8 mouse cellular contexts compared by ENCODE assay signal in genomic region chr4:135219652-135220051, GRCm38 (mm10). TPM values are rescaled to one million over a fixed set of nuclear protein-coding genes. Genes with fewer than 3 reads are reported as not detected.
DNase-seq lines count a peak whose midpoint lies in the region; ATAC-seq and TF ChIP-seq lines count a peak whose summit lies in the region.

No protein-coding gene starts in this region.

- peak in 1 of 2 experiments; percentile 78; a peak in 2 of 4 replicates for TF ChIP-seq CTCF in CH12.LX (conservative IDR thresholded peaks at IDR 0.05 in 1 of 2, IDR thresholded peaks at IDR 0.05 in 1 of 2; ENCODE audit: low read depth in 2 of 2, low read length in 2 of 2)
- peak; percentile 94 for TF ChIP-seq CTCF in lung, adult 2 months (IDR thresholded peaks at IDR 0.05; ENCODE audit: insufficient read depth, low read length)

- no peak overlapping the region for H3K9ac ChIP-seq in CH12.LX (ENCODE audit: insufficient read depth, low read depth)
- H3K9ac ChIP-seq in heart, embryonic 16.5 days (ENCODE audit: low read length), result no peak overlapping the region

- peaks cover 1% of the 10 kb centered on the region for H3K9me3 ChIP-seq in CH12.LX (replicated peaks; ENCODE audit: low read length)
- H3K9me3 ChIP-seq in heart, embryonic 16.5 days (replicated peaks; ENCODE audit: control insufficient read depth, low read length), result no peaks in the 10 kb centered on the region

- TF ChIP-seq POLR2A in CH12.LX (IDR thresholded peaks at IDR 0.05; ENCODE audit: low read depth, low read length), result no peak
- TF ChIP-seq POLR2A in lung, adult 2 months (IDR thresholded peaks at IDR 0.05; ENCODE audit: borderline replicate concordance, extremely low read depth, low read depth, low read length), result no peak

- peaks cover 7 to 41% of the 10 kb centered on the region in 2 experiments for H3K4me1 ChIP-seq in CH12.LX (ENCODE audit: control insufficient read depth in 1 of 2, insufficient read depth in 2 of 2)
- peaks cover 20% of the 10 kb centered on the region for H3K4me1 ChIP-seq in heart, embryonic 16.5 days (ENCODE audit: control insufficient read depth, insufficient read depth, low read length)
- H3K4me1 ChIP-seq in lung, adult 2 months (ENCODE audit: control insufficient read depth, insufficient read depth, low read length), result peaks cover 14% of the 10 kb centered on the region

- H3K36me3 ChIP-seq in CH12.LX (replicated peaks in 1 of 2; ENCODE audit: control insufficient read depth in 1 of 2, insufficient read depth in 1 of 2, low read length in 1 of 2), result peaks cover 88 to 94% of the 10 kb centered on the region in 2 experiments
- peaks cover 56% of the 10 kb centered on the region for H3K36me3 ChIP-seq in heart, embryonic 16.5 days (ENCODE audit: control insufficient read depth, insufficient read depth)

- WGBS in heart, embryonic 16.5 days, result 46% methylated on average over 4 of the region's 4 CpGs
- 31% methylated on average over 4 of the region's 4 CpGs for WGBS in lung, adult 2 months

- dilution Hi-C loops in CH12.LX (cut with MboI; ENCODE audit: extremely low pct_ligation_motif_present, extremely low pct_unique_long_range_greater_than_20kb, low sequenced_read_pairs), result no loop called here

- TF ChIP-seq EP300 in CH12.LX (IDR thresholded peaks at IDR 0.05; ENCODE audit: low read length), result no peak

- H3K27ac ChIP-seq in CH12.LX (ENCODE audit: insufficient read depth, low read depth), result no peak overlapping the region
- H3K27ac ChIP-seq in heart, embryonic 16.5 days (ENCODE audit: low read length), result peak overlapping the region; percentile 32

- no peaks in the 10 kb centered on the region for H3K27me3 ChIP-seq in CH12.LX (replicated peaks)
- H3K27me3 ChIP-seq in heart, embryonic 16.5 days (ENCODE audit: control insufficient read depth, insufficient read depth, low read length), result no peaks in the 10 kb centered on the region

- H3K4me2 ChIP-seq in CH12.LX (ENCODE audit: insufficient read depth, low read depth, poor library complexity, severe bottlenecking), result no peak overlapping the region
- H3K4me2 ChIP-seq in heart, embryonic 16.5 days (ENCODE audit: low read depth, low read length), result no peak overlapping the region

- peak; percentile 71 for TF ChIP-seq RAD21 in CH12.LX (IDR thresholded peaks at IDR 0.05; ENCODE audit: low read depth, low read length)

- peaks cover 60% of the 10 kb centered on the region for H3K79me2 ChIP-seq in CH12.LX (replicated peaks; ENCODE audit: control insufficient read depth, extremely low read depth, insufficient read depth, poor library complexity, severe bottlenecking)

- DNase-seq in CH12.LX (ENCODE audit: extremely low read depth), result peak; percentile 68
- DNase-seq in adrenal gland, adult 18-20 months (ENCODE audit: low spot score in 2 of 2), result peak; percentile 72 to 84
- DNase-seq in embryo, embryonic 11 days, result peak; percentile 75
- peak; percentile 60 to 85 for DNase-seq in layer of hippocampus, adult 18-20 months (ENCODE audit: low spot score in 2 of 2)
- DNase-seq in lung, adult 2 months, result peak; percentile 76
- DNase-seq in right cerebral cortex, adult 2 months (ENCODE audit: low spot score in 2 of 2), result peak; percentile 89 to 90
- DNase-seq in urinary bladder, adult 2 months (ENCODE audit: low spot score), result peak; percentile 47

- H3K4me3 ChIP-seq in CH12.LX (replicated peaks in 1 of 3; ENCODE audit: low read depth in 2 of 3, low read length in 2 of 3, poor library complexity in 1 of 3), result no peak overlapping the region
- no peak overlapping the region for H3K4me3 ChIP-seq in heart, embryonic 16.5 days (ENCODE audit: low read length)
- no peak overlapping the region for H3K4me3 ChIP-seq in lung, adult 2 months (replicated peaks; ENCODE audit: extremely low read depth, low read depth, low read length)

- in situ Hi-C loops in CH12.LX (cut with MboI; ENCODE audit: low pct_ligation_motif_present, low pct_unique_long_range_greater_than_20kb, low sequenced_read_pairs), result loop anchor here (5.0 kb wide), 1 partner anchor 93 kb away; no protein-coding TSS in a partner anchor

- no peak for ATAC-seq in heart, embryonic 16.5 days (replicated peaks; ENCODE audit: extremely low read depth, insufficient read depth, low FRiP score)

TF ChIP-seq in CH12.LX, 34 proteins besides CTCF, POLR2A, EP300 and RAD21:
- TF ChIP-seq ZNF384 (IDR thresholded peaks at IDR 0.05; ENCODE audit: low read depth, low read length), result no peak
- TF ChIP-seq SMC3 (IDR thresholded peaks at IDR 0.05; ENCODE audit: low read depth, low read length), result peak; percentile 72
- no peak for TF ChIP-seq TCF12 (IDR thresholded peaks at IDR 0.05; ENCODE audit: low read depth, low read length)
- no peak for TF ChIP-seq IRF4 (IDR thresholded peaks at IDR 0.05; ENCODE audit: low read depth, low read length)
- no peak for TF ChIP-seq HCFC1 (IDR thresholded peaks at IDR 0.05; ENCODE audit: low read depth, low read length)
- no peak for TF ChIP-seq SIN3A (IDR thresholded peaks at IDR 0.05; ENCODE audit: low read length)
- TF ChIP-seq ZMIZ1 (IDR thresholded peaks at IDR 0.05; ENCODE audit: low read depth, low read length), result no peak

RNA-seq across cellular contexts. Expression of gene Clic4, which starts 53.0 kb away (rescaled TPM):
- 124 and 154 TPM in 2 replicates for total RNA-seq in CH12.LX (2012; rRNA removed)
- 182 and 199 TPM in 2 replicates for total RNA-seq in CH12.LX (2014; rRNA removed)
- 198 and 214 TPM in 2 replicates for polyA plus RNA-seq in CH12.LX (2012; ENCODE audit: insufficient read length, low read depth)
- total RNA-seq in adrenal gland, adult 18-20 months (2021), result 100 to 1,000 TPM in 1 of 2 experiments, 10 to 100 TPM in 1; 74.4 to 136 TPM
- 289 and 296 TPM in 2 replicates for polyA plus RNA-seq in heart, embryonic 16.5 days (2015; fragmentation: Nextera tagmentation; extraction: Ambion mirVana)
- 10 to 100 TPM; 40.1 to 40.2 TPM for total RNA-seq in layer of hippocampus, adult 18-20 months (2021)
- 190 and 227 TPM in 2 replicates for polyA plus RNA-seq in lung, adult 2 months (2012; rRNA removed)
- polyA plus RNA-seq in urinary bladder, adult 2 months (2012; rRNA removed), result 151 and 185 TPM in 2 replicates
